In genomic region chr13:33569318-33569717, GRCm38 (mm10) we compare ENCODE assay signal across 28 mouse cellular contexts.
A peak's percentile ranks its signal among the peaks of the same experiment; 100 is the strongest.
DNase-seq lines count a peak whose midpoint lies in the region; ATAC-seq and TF ChIP-seq lines count a peak whose summit lies in the region.
"Had no signal": no experiment of that assay in that cellular context is flagged by ENCODE, and none has a peak within 500 bp of the region (broad histone marks: within the 10 kb centered on the region; RNA-seq: fewer than 3 reads in every experiment).

No protein-coding gene starts in this region.

- TF ChIP-seq EP300 in MEL (IDR thresholded peaks at IDR 0.05; ENCODE audit: low read depth in 1 of 2, low read length in 2 of 2) = peak in 1 of 2 experiments; percentile 56; a peak in 2 of 4 replicates

- H3K36me3 ChIP-seq in megakaryocyte, embryonic 14.5 days (replicated peaks; ENCODE audit: low read length) = peaks cover 63% of the 10 kb centered on the region
- H3K36me3 ChIP-seq in MEL (ENCODE audit: control insufficient read depth in 1 of 2, insufficient read depth in 2 of 2, low read length in 2 of 2) (no peaks in the 10 kb centered on the region), myocyte (ENCODE audit: control insufficient read depth, insufficient read depth) (no peaks in the 10 kb centered on the region)
- H3K36me3 ChIP-seq: embryonic facial prominence, embryonic 10.5 days; embryonic facial prominence, embryonic 13.5 days; forebrain, embryonic 10.5 days; heart, embryonic 10.5 days; heart, embryonic 13.5 days; hindbrain, embryonic 12.5 days; hindbrain, embryonic 15.5 days had no signal

- H3K4me1 ChIP-seq in megakaryocyte, embryonic 14.5 days = peaks cover 82% of the 10 kb centered on the region
- no peaks in the 10 kb centered on the region for H3K4me1 ChIP-seq in MEL (ENCODE audit: control insufficient read depth in 1 of 2, insufficient read depth in 2 of 2, low read length in 2 of 2)
- H3K4me1 ChIP-seq: embryonic facial prominence, embryonic 10.5 days; embryonic facial prominence, embryonic 13.5 days; forebrain, embryonic 10.5 days; forebrain, embryonic 13.5 days; heart, embryonic 10.5 days; heart, embryonic 13.5 days; hindbrain, embryonic 12.5 days; hindbrain, embryonic 15.5 days had no signal

- TF ChIP-seq POLR2A in MEL (IDR thresholded peaks at IDR 0.05; ENCODE audit: control insufficient read depth in 1 of 2, insufficient read depth in 1 of 2, low read depth in 1 of 2, low read length in 2 of 2, poor library complexity in 1 of 2) (no peak), myocyte (IDR thresholded peaks at IDR 0.05; ENCODE audit: insufficient read length, low read depth) (no peak)

- no peak overlapping the region for H3ac ChIP-seq in myocyte (ENCODE audit: control insufficient read depth, insufficient read length)

- H3K79me2 ChIP-seq in MEL (ENCODE audit: control insufficient read depth, insufficient read depth, low read length, poor library complexity) (no peaks in the 10 kb centered on the region), myocyte (ENCODE audit: control insufficient read depth, insufficient read depth) (no peaks in the 10 kb centered on the region)

- H3K4me3 ChIP-seq in megakaryocyte, embryonic 14.5 days (replicated peaks) = peak overlapping the region; percentile 91
- peak overlapping the region in 1 of 2 experiments; percentile 31; a peak in 2 of 4 replicates for H3K4me3 ChIP-seq in MEL (ENCODE audit: control insufficient read depth in 1 of 2, insufficient read depth in 1 of 2, low read depth in 2 of 2, low read length in 2 of 2)
- no peak overlapping the region for H3K4me3 ChIP-seq in myocyte
- H3K4me3 ChIP-seq: embryonic facial prominence, embryonic 10.5 days; embryonic facial prominence, embryonic 13.5 days; forebrain, embryonic 10.5 days; forebrain, embryonic 13.5 days; heart, adult 2 months; heart, embryonic 10.5 days; heart, embryonic 13.5 days; hindbrain, embryonic 12.5 days; hindbrain, embryonic 15.5 days had no signal

- TF ChIP-seq CTCF in MEL (IDR thresholded peaks at IDR 0.05 in 2 of 3, conservative IDR thresholded peaks at IDR 0.05 in 1 of 3; ENCODE audit: control insufficient read depth in 1 of 3, insufficient read depth in 1 of 3, low read depth in 2 of 3, low read length in 3 of 3, poor library complexity in 1 of 3, severe bottlenecking in 1 of 3) = no peak

- no peak overlapping the region; the same call in 1 of the 2 replicates for H3K9ac ChIP-seq in MEL (ENCODE audit: control insufficient read depth, low read depth, low read length, poor library complexity, severe bottlenecking)
- H3K9ac ChIP-seq: embryonic facial prominence, embryonic 13.5 days; forebrain, embryonic 13.5 days; heart, embryonic 13.5 days; hindbrain, embryonic 12.5 days; hindbrain, embryonic 15.5 days had no signal

- peaks cover 31% of the 10 kb centered on the region for H3K9me3 ChIP-seq in megakaryocyte, embryonic 14.5 days
- no peaks in the 10 kb centered on the region for H3K9me3 ChIP-seq in MEL (replicated peaks; ENCODE audit: insufficient read depth, low read length)

- no peak for ATAC-seq in megakaryocyte, adult 5-6 weeks (ENCODE audit: poor library complexity, severe bottlenecking)
- ATAC-seq: activated CD4-positive, CD25-positive, alpha-beta regulatory T cell, adult 4 months; CD4-positive, CD25-positive, alpha-beta regulatory T cell, adult 4 months; forebrain, embryonic 13.5 days; forebrain, embryonic 16.5 days had no signal

- H3K27me3 ChIP-seq in megakaryocyte, embryonic 14.5 days (replicated peaks) = no peaks in the 10 kb centered on the region
- H3K27me3 ChIP-seq in MEL (ENCODE audit: control insufficient read depth in 1 of 2, insufficient read depth in 2 of 2, low read length in 2 of 2) (no peaks in the 10 kb centered on the region), myocyte (ENCODE audit: control insufficient read depth, insufficient read depth, insufficient read length) (no peaks in the 10 kb centered on the region)
- H3K27me3 ChIP-seq: embryonic facial prominence, embryonic 13.5 days; forebrain, embryonic 13.5 days; heart, embryonic 13.5 days; hindbrain, embryonic 12.5 days; hindbrain, embryonic 15.5 days had no signal

- peak; percentile 56 for DNase-seq in MEL (ENCODE audit: low read depth, low spot score)
- no peak for DNase-seq in right cerebral cortex, adult 18-20 months
- no peak for DNase-seq in thymus, postnatal 0 days (ENCODE audit: low spot score)
- DNase-seq: adrenal gland, adult 8-10 months; adrenal gland, postnatal 25 days; cerebellum, adult 11-12 months; cerebellum, adult 8-10 months; cerebellum, postnatal 10 days; cerebellum, postnatal 36 days; embryo, embryonic 11 days; gastrocnemius, postnatal 10 days; gastrocnemius, postnatal 36 days; heart, adult 2 months; heart, postnatal 14 days had no signal

- H3K4me2 ChIP-seq in myocyte (ENCODE audit: low read depth) = peak overlapping the region; percentile 5
- H3K4me2 ChIP-seq: embryonic facial prominence, embryonic 13.5 days; forebrain, embryonic 13.5 days; heart, embryonic 13.5 days; hindbrain, embryonic 12.5 days; hindbrain, embryonic 15.5 days had no signal

- peak overlapping the region; percentile 72 for H3K27ac ChIP-seq in MEL (ENCODE audit: control insufficient read depth, low read depth, low read length)
- H3K27ac ChIP-seq: embryonic facial prominence, embryonic 10.5 days; embryonic facial prominence, embryonic 13.5 days; forebrain, embryonic 10.5 days; forebrain, embryonic 13.5 days; heart, adult 2 months; heart, embryonic 10.5 days; heart, embryonic 13.5 days; hindbrain, embryonic 12.5 days; hindbrain, embryonic 15.5 days had no signal

- TF ChIP-seq RAD21 in MEL (IDR thresholded peaks at IDR 0.05; ENCODE audit: low read depth, low read length) = no peak

TF ChIP-seq in MEL, 35 proteins besides CTCF, POLR2A, EP300 and RAD21:
- TF ChIP-seq GABPA (IDR thresholded peaks at IDR 0.05; ENCODE audit: low read depth, low read length) = no peak
- TF ChIP-seq MAZ (IDR thresholded peaks at IDR 0.05; ENCODE audit: low read depth, low read length) = no peak
- TF ChIP-seq GATA1 (IDR thresholded peaks at IDR 0.05; ENCODE audit: low read depth, low read length) = peak; percentile 29; the same call in 1 of the 2 replicates
- no peak for TF ChIP-seq NELFE (IDR thresholded peaks at IDR 0.05; ENCODE audit: low read depth, low read length)
- peak; percentile 92 for TF ChIP-seq TAL1 (IDR thresholded peaks at IDR 0.05; ENCODE audit: low read length)

TF ChIP-seq in myocyte, 11 proteins besides CTCF, POLR2A, EP300 and RAD21:
- TF ChIP-seq SRF (IDR thresholded peaks at IDR 0.05; ENCODE audit: control insufficient read depth, insufficient read length, low read depth) (no peak), REST (IDR thresholded peaks at IDR 0.05; ENCODE audit: insufficient read depth, insufficient read length) (no peak), TCF3 (IDR thresholded peaks at IDR 0.05; ENCODE audit: insufficient read length, low read depth) (no peak), MAX (IDR thresholded peaks at IDR 0.05; ENCODE audit: low read depth) (no peak), MYOG (IDR thresholded peaks at IDR 0.05; ENCODE audit: control insufficient read depth in 1 of 3, insufficient read depth in 1 of 3, insufficient read length in 2 of 3, low read depth in 2 of 3) (no peak), CEBPB (IDR thresholded peaks at IDR 0.05; ENCODE audit: insufficient read depth, poor library complexity, severe bottlenecking) (no peak), POLR2AphosphoS2 (IDR thresholded peaks at IDR 0.05; ENCODE audit: insufficient read length, low read depth) (no peak), USF1 (IDR thresholded peaks at IDR 0.05; ENCODE audit: low read depth) (no peak), MYOD1 (IDR thresholded peaks at IDR 0.05; ENCODE audit: control insufficient read depth in 1 of 3, insufficient read length in 2 of 3, low read depth in 2 of 3) (no peak), E2F4 (IDR thresholded peaks at IDR 0.05; ENCODE audit: insufficient read depth) (no peak), TCF12 (IDR thresholded peaks at IDR 0.05; ENCODE audit: insufficient read depth, poor library complexity, severe bottlenecking) (no peak)
TF ChIP-seq in myocyte: peak in this region for 0.
